Mouse (Mus musculus) neural tube, embryonic 14.5 days (tissue): ENCODE data around the gene Klk10. TPM values are rescaled to one million over a fixed set of nuclear protein-coding genes. Genes with fewer than 3 reads are reported as not detected.

Source experiments
- ATAC-seq: fragments of 200-750 bp; cut with Nextera tagmentation; 2 replicates; pipeline ENCODE4 v1.8.0; 2017; ENCODE audit warnings: low read depth, mild to moderate bottlenecking, moderate TSS enrichment, moderate library complexity
- H3K27ac ChIP-seq: fragments of 300-500 bp; sonication (generic); 2 replicates; pipeline ENCODE4 v1.5.1; 2014; ENCODE audit warnings: low read depth, mild to moderate bottlenecking, control low read depth, low read length, moderate library complexity, mixed read lengths
- H3K27me3 ChIP-seq: fragments of 300-500 bp; sonication (generic); 2 replicates; pipeline ENCODE4 v1.6.1; 2014; ENCODE audit warnings: low read length; ENCODE audit not compliant: control insufficient read depth, insufficient read depth
- H3K36me3 ChIP-seq: fragments of 300-500 bp; sonication (generic); 2 replicates; pipeline ENCODE4 v1.6.1; 2014; ENCODE audit warnings: low read length, mixed read lengths; ENCODE audit not compliant: control insufficient read depth, insufficient read depth
- H3K4me1 ChIP-seq: fragments of 300-500 bp; sonication (generic); 2 replicates; pipeline ENCODE4 v1.6.1; 2014; ENCODE audit warnings: low read length; ENCODE audit not compliant: control insufficient read depth, insufficient read depth
- H3K4me2 ChIP-seq: fragments of 300-500 bp; sonication (generic); 2 replicates; pipeline ENCODE4 v1.6.1; 2014; ENCODE audit warnings: mild to moderate bottlenecking, low read depth, low read length, control low read depth
- H3K4me3 ChIP-seq: fragments of 300-500 bp; sonication (generic); 2 replicates; pipeline ENCODE4 v1.5.1; 2014; ENCODE audit warnings: low read depth, low read length, control low read depth, mixed read lengths
- H3K9ac ChIP-seq: fragments of 300-500 bp; sonication (generic); replicated peaks from 2 replicates; pipeline ENCODE4 v1.6.1; 2014; ENCODE audit warnings: low read depth, mild to moderate bottlenecking, control low read depth, low read length, mixed read lengths
- H3K9me3 ChIP-seq: fragments of 300-500 bp; sonication (generic); 2 replicates; pipeline ENCODE4 v1.6.1; 2016; ENCODE audit warnings: low read length; ENCODE audit not compliant: control insufficient read depth
- WGBS: fragments of 180-500 bp; shearing (Covaris S2); extraction: QIAGEN DNeasy Blood & Tissue Kit; methylation state at CpG from one replicate; pipeline ENCODE4 v1.1.7; 2014; 5-methylcytosine and 5-hydroxymethylcytosine counted together
- polyA plus RNA-seq: library from polyadenylated mRNA; unstranded; fragments of >200 nt; fragmentation: Nextera tagmentation; extraction: Ambion mirVana; gene quantifications from 2 replicates; pipeline ENCODE4 v1.2.1, GENCODE M21; 2014

Klk10 gene
- polyA plus RNA-seq, 1 experiment from 2014 or later = not detected

- H3K36me3 ChIP-seq = no peaks in the 10 kb centered on the region
- H3K9ac ChIP-seq = no peak overlapping the region
- H3K27me3 ChIP-seq = no peaks in the 10 kb centered on the region
- H3K9me3 ChIP-seq = no peaks in the 10 kb centered on the region
- H3K4me3 ChIP-seq = no peak overlapping the region
- H3K4me2 ChIP-seq = no peak overlapping the region
- H3K4me1 ChIP-seq = no peaks in the 10 kb centered on the region
- ATAC-seq = no peak
- WGBS = 88% methylated on average over 7 of the region's 7 CpGs
- no peak overlapping the region for H3K27ac ChIP-seq
Measured at GRCm38 (mm10) chr7:43815211-43815610, 34.4 kb downstream of the Klk10 start.

GRCm38 (mm10) chr7:43816746-43817145, 35.9 kb downstream of the Klk10 start:
- Histone ChIP-seq H3K36me3 (no peaks in the 10 kb centered on the region), H3K27me3 (no peaks in the 10 kb centered on the region), H3K9me3 (no peaks in the 10 kb centered on the region), H3K4me1 (no peaks in the 10 kb centered on the region), H3K4me3 (no peak overlapping the region), H3K27ac (no peak overlapping the region), H3K4me2 (no peak overlapping the region), H3K9ac (no peak overlapping the region)
- ATAC-seq = no peak

GRCm38 (mm10) chr7:43821581-43821980, 40.7 kb downstream of the Klk10 start:
- Histone ChIP-seq H3K36me3 (no peaks in the 10 kb centered on the region), H3K4me1 (no peaks in the 10 kb centered on the region), H3K9me3 (no peaks in the 10 kb centered on the region), H3K4me3 (no peak overlapping the region), H3K4me2 (no peak overlapping the region), H3K9ac (no peak overlapping the region), H3K27ac (no peak overlapping the region), H3K27me3 (no peaks in the 10 kb centered on the region)
- ATAC-seq = no peak
- 96% methylated on average over 7 of the region's 7 CpGs for WGBS

GRCm38 (mm10) chr7:43824199-43824598, 43.4 kb downstream of the Klk10 start, which contains the start of gene Klk6:
Gene Klk6, plus strand, starts transcription at chr7:43824499.
- Histone ChIP-seq H3K9me3 (no peaks in the 10 kb centered on the region), H3K27me3 (no peaks in the 10 kb centered on the region), H3K4me2 (no peak within 1 kb of the TSS), H3K4me3 (no peak within 1 kb of the TSS), H3K9ac (no peak within 1 kb of the TSS), H3K36me3 (no peaks in the 10 kb centered on the region), H3K27ac (no peak within 1 kb of the TSS), H3K4me1 (no peaks in the 10 kb centered on the region)
- ATAC-seq = no peak
- WGBS = 80% methylated on average over 10 of the region's 10 CpGs

GRCm38 (mm10) chr7:43826056-43826455, 45.2 kb downstream of the Klk10 start:
- no peak overlapping the region for H3K4me3 ChIP-seq
- no peaks in the 10 kb centered on the region for H3K27me3 ChIP-seq
- no peaks in the 10 kb centered on the region for H3K36me3 ChIP-seq
- no peak overlapping the region for H3K27ac ChIP-seq
- ATAC-seq = no peak
- no peaks in the 10 kb centered on the region for H3K4me1 ChIP-seq
- H3K4me2 ChIP-seq = no peak overlapping the region
- no peaks in the 10 kb centered on the region for H3K9me3 ChIP-seq
- 88% methylated on average over 5 of the region's 5 CpGs for WGBS
- no peak overlapping the region for H3K9ac ChIP-seq

- ATAC-seq = no peak
- no peaks in the 10 kb centered on the region for H3K4me1 ChIP-seq
- H3K9ac ChIP-seq = no peak overlapping the region
- H3K27me3 ChIP-seq = no peaks in the 10 kb centered on the region
- no peak overlapping the region for H3K4me2 ChIP-seq
- no peak overlapping the region for H3K4me3 ChIP-seq
- H3K36me3 ChIP-seq = no peaks in the 10 kb centered on the region
- no peak overlapping the region for H3K27ac ChIP-seq
- H3K9me3 ChIP-seq = no peaks in the 10 kb centered on the region
- 85% methylated on average over 4 of the region's 4 CpGs for WGBS
Measured at GRCm38 (mm10) chr7:43827706-43828105, 46.9 kb downstream of the Klk10 start.

GRCm38 (mm10) chr7:43829006-43829405, 48.2 kb downstream of the Klk10 start:
- H3K27me3 ChIP-seq = no peaks in the 10 kb centered on the region
- H3K9ac ChIP-seq = no peak overlapping the region
- no peaks in the 10 kb centered on the region for H3K36me3 ChIP-seq
- no peaks in the 10 kb centered on the region for H3K4me1 ChIP-seq
- WGBS = 95% methylated on average over 8 of the region's 8 CpGs
- H3K27ac ChIP-seq = no peak overlapping the region
- no peak overlapping the region for H3K4me3 ChIP-seq
- no peak overlapping the region for H3K4me2 ChIP-seq
- no peak for ATAC-seq
- H3K9me3 ChIP-seq = no peaks in the 10 kb centered on the region

Other genes with a start within 250 kb of the Klk10 start
- gene Cd33, start 236.6 kb upstream of the Klk10 start, polyA plus RNA-seq = 0.87 and 1.3 TPM in 2 replicates
- 7.8 and 10.7 TPM in 2 replicates for gene Zfp658, start 218.8 kb upstream of the Klk10 start, polyA plus RNA-seq
- gene Zfp719, start 201.4 kb upstream of the Klk10 start, polyA plus RNA-seq = 16.5 and 19.8 TPM in 2 replicates
- gene Zfp819, start 173.9 kb upstream of the Klk10 start, polyA plus RNA-seq = 0.24 and 0.44 TPM in 2 replicates
- gene Ceacam18, start 146.3 kb upstream of the Klk10 start, polyA plus RNA-seq = 0.13 and 0.20 TPM in 2 replicates
- gene Siglece, start 120.9 kb upstream of the Klk10 start, polyA plus RNA-seq = 0.15 and 0.33 TPM in 2 replicates
- gene Ctu1, start 109.0 kb upstream of the Klk10 start, polyA plus RNA-seq = 14.4 and 15.0 TPM in 2 replicates
- gene Klk14, start 90.6 kb upstream of the Klk10 start, polyA plus RNA-seq = not detected in 2 replicates
- gene Klk13, start 68.5 kb upstream of the Klk10 start, polyA plus RNA-seq = 0.11 TPM in 1 of 2 replicates, not detected in the other
- gene Klk12, start 12.1 kb upstream of the Klk10 start, polyA plus RNA-seq = not detected in 2 replicates
- not detected in 2 replicates for gene Klk11, start 6.4 kb upstream of the Klk10 start, polyA plus RNA-seq
- gene Klk9, start 10.9 kb downstream of the Klk10 start, polyA plus RNA-seq = not detected in 2 replicates
- gene Klk8, start 16.5 kb downstream of the Klk10 start, polyA plus RNA-seq = 7.6 and 8.6 TPM in 2 replicates
- not detected in 2 replicates for gene Klk7, start 30.3 kb downstream of the Klk10 start, polyA plus RNA-seq
- gene Klk6, start 43.5 kb downstream of the Klk10 start, polyA plus RNA-seq = not detected in 2 replicates
- gene Klk5, start 60.9 kb downstream of the Klk10 start, polyA plus RNA-seq = not detected in 2 replicates
- 0.50 and 0.66 TPM in 2 replicates for gene Klk4, start 100.1 kb downstream of the Klk10 start, polyA plus RNA-seq
- not detected in 2 replicates for gene Klk15, start 152.7 kb downstream of the Klk10 start, polyA plus RNA-seq
- not detected in 2 replicates for gene Klk1b8, start 169.6 kb downstream of the Klk10 start, polyA plus RNA-seq
- not detected in 2 replicates for gene Klk1b1, start 185.7 kb downstream of the Klk10 start, polyA plus RNA-seq
- not detected in 2 replicates for gene Klk1b9, start 195.0 kb downstream of the Klk10 start, polyA plus RNA-seq
- gene Klk1b11, start 214.8 kb downstream of the Klk10 start, polyA plus RNA-seq = not detected in 2 replicates
- not detected in 2 replicates for gene Klk1b26, start 231.1 kb downstream of the Klk10 start, polyA plus RNA-seq